Mouse (Mus musculus) hindbrain, embryonic 13.5 days (tissue): Measurements from ENCODE around the gene Irgc1. TPM values are rescaled to one million over a fixed set of nuclear protein-coding genes. Genes with fewer than 3 reads are reported as not detected.
A peak's percentile ranks its signal among the peaks of the same experiment; 100 is the strongest.
"Not testable (repeated sequence)": the region's sequence is repeated elsewhere in the genome, so short reads cannot be mapped to it uniquely, and the experiment has no call there.

Experiments used
- ATAC-seq: fragments of 200-750 bp; cut with Nextera tagmentation; 2 replicates; pipeline ENCODE4 v1.8.0; 2017; ENCODE audit warnings: moderate TSS enrichment; ENCODE audit not compliant: low FRiP score
- H3K27ac ChIP-seq: fragments of 300-500 bp; sonication (generic); 2 replicates; pipeline ENCODE4 v1.5.1; 2015; ENCODE audit warnings: inconsistent platforms, mild to moderate bottlenecking, moderate library complexity
- H3K27me3 ChIP-seq: fragments of 300-500 bp; sonication (generic); 2 replicates; pipeline ENCODE4 v1.6.1; 2015; ENCODE audit warnings: mild to moderate bottlenecking, inconsistent platforms
- H3K36me3 ChIP-seq: fragments of 300-500 bp; sonication (generic); 2 replicates; pipeline ENCODE4 v1.6.1; 2015; ENCODE audit warnings: mild to moderate bottlenecking, inconsistent platforms
- H3K4me1 ChIP-seq: fragments of 300-500 bp; sonication (generic); replicated peaks from 2 replicates; pipeline ENCODE4 v1.6.1; 2015; ENCODE audit warnings: inconsistent platforms
- H3K4me2 ChIP-seq: fragments of 300-500 bp; sonication (generic); 2 replicates; pipeline ENCODE4 v1.6.1; 2015; ENCODE audit warnings: inconsistent platforms, mild to moderate bottlenecking, moderate library complexity
- H3K4me3 ChIP-seq: fragments of 300-500 bp; sonication (generic); 2 replicates; pipeline ENCODE4 v1.5.1; 2015; ENCODE audit warnings: mild to moderate bottlenecking, inconsistent platforms
- H3K9ac ChIP-seq: fragments of 300-500 bp; sonication (generic); 2 replicates; pipeline ENCODE4 v1.6.1; 2015; ENCODE audit warnings: mild to moderate bottlenecking, inconsistent platforms
- H3K9me3 ChIP-seq: fragments of 300-500 bp; sonication (generic); 2 replicates; pipeline ENCODE4 v1.6.1; 2016; ENCODE audit warnings: inconsistent platforms
- WGBS: fragments of 180-500 bp; shearing (Covaris S2); methylation state at CpG from one replicate; pipeline ENCODE4 v1.1.7; 2015; 5-methylcytosine and 5-hydroxymethylcytosine counted together
- polyA plus RNA-seq: library from polyadenylated mRNA; unstranded; fragments of >200 nt; fragmentation: Nextera tagmentation; extraction: Ambion mirVana; gene quantifications from 2 replicates; pipeline ENCODE4 v1.2.1, GENCODE M21; 2015

Irgc1 gene
- not detected in 2 replicates for polyA plus RNA-seq

GRCm38 (mm10) chr7:24451855-24452311 lies at the start of gene Irgc1:
Irgc1 (minus strand) TSS chr7:24452297.
- Histone ChIP-seq H3K4me1 (no peaks in the 10 kb centered on the region), H3K4me2 (no peak within 1 kb of the TSS), H3K9me3 (no peaks in the 10 kb centered on the region), H3K27ac (no peak within 1 kb of the TSS), H3K4me3 (no peak within 1 kb of the TSS), H3K9ac (no peak within 1 kb of the TSS), H3K27me3 (0 out of 2 replicates have a peak, but pooled peaks cover 6% of the 10 kb centered on the region), H3K36me3 (no peaks in the 10 kb centered on the region)
- WGBS: 87% methylated on average over 9 of the region's 9 CpGs
- ATAC-seq: no peak

- Histone ChIP-seq H3K4me2 (no peak overlapping the region), H3K4me3 (no peak overlapping the region), H3K9ac (no peak overlapping the region), H3K27ac (no peak overlapping the region), H3K27me3 (no peaks in the 10 kb centered on the region), H3K9me3 (no peaks in the 10 kb centered on the region), H3K36me3 (peaks cover 49% of the 10 kb centered on the region), H3K4me1 (peaks cover 46% of the 10 kb centered on the region)
- no peak for ATAC-seq
- 53% methylated on average over 21 of the region's 21 CpGs for WGBS
Measured at GRCm38 (mm10) chr7:24501492-24501891, 49.4 kb upstream of the Irgc1 start.

- no peak overlapping the region for H3K9ac ChIP-seq
- no peak for ATAC-seq
- no peak overlapping the region for H3K4me2 ChIP-seq
- H3K9me3 ChIP-seq: no peaks in the 10 kb centered on the region
- WGBS: 33% methylated on average over 7 of the region's 7 CpGs
- H3K27me3 ChIP-seq: no peaks in the 10 kb centered on the region
- peaks cover 40% of the 10 kb centered on the region for H3K4me1 ChIP-seq
- no peak overlapping the region for H3K27ac ChIP-seq
- H3K36me3 ChIP-seq: peaks cover 49% of the 10 kb centered on the region
- no peak overlapping the region for H3K4me3 ChIP-seq
Measured at GRCm38 (mm10) chr7:24500929-24501328, 48.8 kb upstream of the Irgc1 start.

DNA sequence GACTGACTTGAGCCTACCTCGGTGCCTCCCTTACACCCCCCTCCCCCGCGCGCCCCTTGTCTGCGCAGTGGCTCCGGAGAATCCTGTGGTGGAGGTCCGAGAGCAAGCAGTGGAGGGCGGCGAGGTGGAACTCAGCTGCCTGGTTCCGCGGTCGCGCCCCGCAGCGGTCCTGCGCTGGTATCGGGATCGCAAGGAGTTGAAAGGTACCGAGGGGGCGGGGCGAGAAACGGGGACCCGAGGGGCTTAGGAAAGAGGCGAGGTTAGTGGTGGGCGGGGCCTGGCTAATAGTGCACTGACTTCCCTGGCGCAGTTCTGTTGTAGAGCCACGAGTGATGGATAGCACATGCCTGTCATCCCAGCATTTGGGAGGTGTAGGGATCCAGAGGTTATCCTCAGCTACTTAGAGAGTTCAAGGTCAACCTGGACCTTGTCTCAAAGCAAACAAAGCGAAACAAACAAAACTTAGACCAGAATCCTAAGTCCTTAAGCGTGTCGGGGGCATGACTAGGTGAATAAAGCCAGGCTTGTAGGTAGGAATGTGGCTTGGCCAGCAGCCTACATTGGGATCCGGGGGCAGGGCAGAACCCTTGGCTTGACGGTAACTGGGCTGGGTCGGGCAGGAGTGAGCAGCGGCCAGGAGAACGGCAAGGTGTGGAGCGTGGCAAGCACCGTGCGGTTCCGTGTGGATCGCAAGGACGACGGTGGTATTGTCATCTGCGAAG lies 47.9 kb upstream of the Irgc1 start:
- H3K9ac ChIP-seq: no peak overlapping the region
- peak overlapping the region; percentile 37 for H3K4me2 ChIP-seq
- H3K4me3 ChIP-seq: no peak overlapping the region
- 19% methylated on average over 43 of the region's 43 CpGs for WGBS
- peak; percentile 43; the same call in 1 of the 2 replicates for ATAC-seq
- H3K27me3 ChIP-seq: no peaks in the 10 kb centered on the region
- no peak overlapping the region for H3K27ac ChIP-seq
- no peaks in the 10 kb centered on the region for H3K9me3 ChIP-seq
- peaks cover 31% of the 10 kb centered on the region for H3K4me1 ChIP-seq
- H3K36me3 ChIP-seq: peaks cover 49% of the 10 kb centered on the region

DNA sequence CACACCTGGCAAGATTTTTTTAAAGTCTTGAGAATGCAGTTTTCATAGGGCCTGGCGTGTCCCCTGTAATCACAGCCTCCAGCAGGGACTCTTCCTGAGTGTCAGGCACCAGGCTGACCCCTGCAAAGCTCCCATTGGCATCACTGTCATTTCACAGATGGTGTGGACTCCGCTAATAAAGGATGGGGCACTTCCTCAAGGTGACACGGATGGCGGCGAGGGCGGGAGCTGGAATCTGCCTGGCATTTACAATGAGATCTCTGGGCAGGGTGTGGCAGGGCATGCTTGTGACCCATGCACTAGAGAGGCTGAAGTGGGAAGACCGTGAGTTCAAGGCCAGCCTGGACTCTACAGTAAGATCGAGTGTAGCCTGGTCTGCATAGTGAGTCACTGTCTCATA lies 36.2 kb upstream of the Irgc1 start:
- peaks cover 52% of the 10 kb centered on the region for H3K4me1 ChIP-seq
- H3K9ac ChIP-seq: no peak overlapping the region
- H3K36me3 ChIP-seq: peaks cover 19% of the 10 kb centered on the region
- 80% methylated on average over 8 of the region's 8 CpGs for WGBS
- no peak overlapping the region for H3K4me2 ChIP-seq
- ATAC-seq: no peak
- H3K27me3 ChIP-seq: no peaks in the 10 kb centered on the region
- H3K27ac ChIP-seq: no peak overlapping the region
- no peaks in the 10 kb centered on the region for H3K9me3 ChIP-seq
- H3K4me3 ChIP-seq: no peak overlapping the region

DNA sequence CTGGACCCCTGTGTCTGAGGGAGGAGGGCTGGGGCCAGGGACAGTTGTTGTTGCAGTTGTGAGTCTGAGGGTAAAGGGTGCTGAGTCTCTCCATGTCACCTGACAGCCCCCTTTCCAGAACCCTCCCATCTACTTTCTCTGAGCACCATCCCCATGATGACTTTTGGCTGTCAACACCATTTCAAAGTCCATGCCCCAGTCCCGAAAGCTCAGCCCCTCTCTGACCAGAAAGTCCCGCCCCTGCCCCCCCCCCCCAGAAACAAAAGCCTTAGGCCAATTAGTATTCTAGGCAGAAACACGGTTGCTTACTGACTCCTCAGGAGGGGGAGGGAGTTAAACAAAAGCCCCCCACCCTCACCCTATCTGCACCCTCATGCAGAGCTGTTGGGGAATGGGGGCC lies 35.3 kb upstream of the Irgc1 start:
- H3K9ac ChIP-seq: peak overlapping the region; percentile 78
- H3K4me2 ChIP-seq: peak overlapping the region; percentile 75
- ATAC-seq: 0 out of 2 replicates have a peak, but pooled peaks have one; percentile 2
- no peak overlapping the region for H3K4me3 ChIP-seq
- H3K36me3 ChIP-seq: peaks cover 17% of the 10 kb centered on the region
- H3K9me3 ChIP-seq: no peaks in the 10 kb centered on the region
- WGBS: 20% methylated on average over 3 of the region's 3 CpGs
- peak overlapping the region; percentile 87 for H3K27ac ChIP-seq
- no peaks in the 10 kb centered on the region for H3K27me3 ChIP-seq
- peaks cover 60% of the 10 kb centered on the region for H3K4me1 ChIP-seq

GRCm38 (mm10) chr7:24486654-24487130 lies 34.6 kb upstream of the Irgc1 start:
- Histone ChIP-seq H3K4me3 (peak overlapping the region; percentile 37), H3K36me3 (peaks cover 13% of the 10 kb centered on the region), H3K27me3 (no peaks in the 10 kb centered on the region), H3K4me1 (peaks cover 60% of the 10 kb centered on the region), H3K27ac (peak overlapping the region; percentile 87), H3K9me3 (no peaks in the 10 kb centered on the region), H3K9ac (peak overlapping the region; percentile 78), H3K4me2 (peak overlapping the region; percentile 75)
- WGBS: 32% methylated on average over 9 of the region's 9 CpGs
- ATAC-seq: peak; percentile 25

GRCm38 (mm10) chr7:24485481-24485880 lies 33.4 kb upstream of the Irgc1 start:
- whole genome bisulfite sequencing: 67% methylated on average over 9 of the region's 9 CpGs
- Histone ChIP-seq H3K4me1 (peaks cover 69% of the 10 kb centered on the region), H3K4me2 (peak overlapping the region; percentile 75), H3K36me3 (peaks cover 10% of the 10 kb centered on the region), H3K4me3 (peak overlapping the region; percentile 37), H3K27me3 (no peaks in the 10 kb centered on the region), H3K27ac (peak overlapping the region; percentile 87), H3K9me3 (no peaks in the 10 kb centered on the region), H3K9ac (peak overlapping the region; percentile 78)
- ATAC-seq: no peak

GRCm38 (mm10) chr7:24483291-24483690 lies 31.2 kb upstream of the Irgc1 start:
- not testable (repeated sequence) for H3K36me3 ChIP-seq, H3K27me3 ChIP-seq, H3K9me3 ChIP-seq, ATAC-seq
- Histone ChIP-seq H3K9ac (peak overlapping the region; percentile 96), H3K4me1 (peaks cover 82% of the 10 kb centered on the region), H3K27ac (peak overlapping the region; percentile 89), H3K4me3 (peak overlapping the region; percentile 80), H3K4me2 (peak overlapping the region; percentile 75)
- WGBS: 56% methylated on average over 6 of the region's 6 CpGs

GRCm38 (mm10) chr7:24482208-24483020 lies 30.3 kb upstream of the Irgc1 start:
- Histone ChIP-seq H3K4me2 (peak overlapping the region; percentile 75), H3K9me3 (no peaks in the 10 kb centered on the region), H3K4me3 (peak overlapping the region; percentile 80), H3K4me1 (peaks cover 73% of the 10 kb centered on the region), H3K9ac (peak overlapping the region; percentile 96), H3K27ac (peak overlapping the region; percentile 89), H3K27me3 (no peaks in the 10 kb centered on the region), H3K36me3 (no peaks in the 10 kb centered on the region)
- WGBS: under 1% methylated on average over 10 of the region's 38 CpGs
- ATAC-seq: peak; percentile 19

- WGBS: under 1% methylated on average over 75 of the region's 83 CpGs
Measured at GRCm38 (mm10) chr7:24481474-24482207, 29.5 kb upstream of the Irgc1 start, which contains the start of gene Cadm4. Cadm4 (plus strand) TSS chr7:24482023.

More at GRCm38 (mm10) chr7:24481474-24482207, 29.5 kb upstream of the Irgc1 start, which contains the start of gene Cadm4:
- peak; percentile 78 for ATAC-seq
- Histone ChIP-seq H3K4me3 (peak within 1 kb of the TSS; percentile 80), H3K27ac (peak within 1 kb of the TSS; percentile 89), H3K9ac (peak within 1 kb of the TSS; percentile 96), H3K4me1 (peaks cover 65% of the 10 kb centered on the region), H3K36me3 (no peaks in the 10 kb centered on the region), H3K4me2 (peak within 1 kb of the TSS; percentile 75), H3K9me3 (no peaks in the 10 kb centered on the region), H3K27me3 (no peaks in the 10 kb centered on the region)
